Mouse (Mus musculus): ENCODE results near the gene Sh3glb1.

Gene Sh3glb1

GRCm38 (mm10) chr3:144715033-144715432, 5.1 kb downstream of the Sh3glb1 start:
- DNase-seq (ENCODE audit: low spot score in 2 of 2) = no peak

- no peak for DNase-seq (ENCODE audit: low spot score in 2 of 2)
These were observed 5.5 kb downstream of the Sh3glb1 start for GRCm38 (mm10) chr3:144714606-144715005.

- DNase-seq (ENCODE audit: low spot score in 2 of 2) = no peak
These were observed 6.0 kb downstream of the Sh3glb1 start for GRCm38 (mm10) chr3:144714126-144714525.

GRCm38 (mm10) chr3:144711607-144712206, 8.4 kb downstream of the Sh3glb1 start:
- no peak for DNase-seq (ENCODE audit: low spot score in 2 of 2)

GRCm38 (mm10) chr3:144708612-144709011, 11.5 kb downstream of the Sh3glb1 start:
- DNase-seq (ENCODE audit: low spot score in 2 of 2) = no peak

- no peak for DNase-seq (ENCODE audit: low spot score in 2 of 2)
These were observed 16.2 kb downstream of the Sh3glb1 start for GRCm38 (mm10) chr3:144703959-144704358.

- DNase-seq (ENCODE audit: low spot score in 2 of 2) = no peak
These were observed 21.2 kb downstream of the Sh3glb1 start for GRCm38 (mm10) chr3:144698790-144699433.

GRCm38 (mm10) chr3:144697942-144698341, 22.2 kb downstream of the Sh3glb1 start:
- no peak for DNase-seq (ENCODE audit: low spot score in 2 of 2)

- no peak for DNase-seq (ENCODE audit: low spot score in 2 of 2)
These were observed 23.0 kb downstream of the Sh3glb1 start for GRCm38 (mm10) chr3:144697154-144697553.

GRCm38 (mm10) chr3:144694941-144695340, 25.2 kb downstream of the Sh3glb1 start:
- DNase-seq (ENCODE audit: low spot score in 2 of 2) = no peak

- DNase-seq (ENCODE audit: low spot score in 2 of 2) = no peak
These were observed 26.1 kb downstream of the Sh3glb1 start for GRCm38 (mm10) chr3:144694040-144694439.

GRCm38 (mm10) chr3:144692052-144692451, 28.1 kb downstream of the Sh3glb1 start:
- no peak for DNase-seq (ENCODE audit: low spot score in 2 of 2)

- DNase-seq (ENCODE audit: low spot score in 2 of 2) = no peak
These were observed 30.9 kb downstream of the Sh3glb1 start for GRCm38 (mm10) chr3:144689236-144689635.

GRCm38 (mm10) chr3:144688284-144688683, 31.9 kb downstream of the Sh3glb1 start:
- DNase-seq (ENCODE audit: low spot score in 2 of 2) = no peak

GRCm38 (mm10) chr3:144687618-144688017, 32.5 kb downstream of the Sh3glb1 start:
- DNase-seq (ENCODE audit: low spot score in 2 of 2) = no peak

- DNase-seq (ENCODE audit: low spot score in 2 of 2) = no peak
These were observed 34.0 kb downstream of the Sh3glb1 start for GRCm38 (mm10) chr3:144686146-144686545.

- DNase-seq (ENCODE audit: low spot score in 2 of 2) = no peak
These were observed 36.9 kb downstream of the Sh3glb1 start for GRCm38 (mm10) chr3:144683136-144683814.

GRCm38 (mm10) chr3:144681542-144681941, 38.6 kb downstream of the Sh3glb1 start:
- DNase-seq (ENCODE audit: low spot score in 2 of 2) = no peak

- no peak for DNase-seq (ENCODE audit: low spot score in 2 of 2)
These were observed 40.4 kb downstream of the Sh3glb1 start for GRCm38 (mm10) chr3:144679701-144680159.

GRCm38 (mm10) chr3:144679137-144679536, 41.0 kb downstream of the Sh3glb1 start:
- no peak for DNase-seq (ENCODE audit: low spot score in 2 of 2)

GRCm38 (mm10) chr3:144677751-144678150, 42.4 kb downstream of the Sh3glb1 start:
- DNase-seq (ENCODE audit: low spot score in 2 of 2) = no peak

- DNase-seq (ENCODE audit: low spot score in 2 of 2) = no peak
These were observed 43.9 kb downstream of the Sh3glb1 start for GRCm38 (mm10) chr3:144676249-144676648.

GRCm38 (mm10) chr3:144672016-144672415, 48.1 kb downstream of the Sh3glb1 start:
- no peak for DNase-seq (ENCODE audit: low spot score in 2 of 2)
